Mouse (Mus musculus) natural killer cell, adult 2 months (primary cell): ENCODE results near the gene Cmya5.
"Not testable (repeated sequence)": the region's sequence is repeated elsewhere in the genome, so short reads cannot be mapped to it uniquely, and the experiment has no call there.

ENCODE experiments used
- DNase-seq, 2 experiments: peaks; one replicate each; pipeline ENCODE4 v3.0.0; 2022; ENCODE audit warnings: low spot score in 2 of 2

Cmya5 gene

GRCm38 (mm10) chr13:93122321-93122720 is 22.2 kb downstream of the Cmya5 start:
- DNase-seq, result no peak

- DNase-seq, result no peak
These were observed 27.3 kb downstream of the Cmya5 start for GRCm38 (mm10) chr13:93117241-93117640.

- DNase-seq, result no peak
These were observed 42.0 kb downstream of the Cmya5 start for GRCm38 (mm10) chr13:93102340-93103090.

DNA sequence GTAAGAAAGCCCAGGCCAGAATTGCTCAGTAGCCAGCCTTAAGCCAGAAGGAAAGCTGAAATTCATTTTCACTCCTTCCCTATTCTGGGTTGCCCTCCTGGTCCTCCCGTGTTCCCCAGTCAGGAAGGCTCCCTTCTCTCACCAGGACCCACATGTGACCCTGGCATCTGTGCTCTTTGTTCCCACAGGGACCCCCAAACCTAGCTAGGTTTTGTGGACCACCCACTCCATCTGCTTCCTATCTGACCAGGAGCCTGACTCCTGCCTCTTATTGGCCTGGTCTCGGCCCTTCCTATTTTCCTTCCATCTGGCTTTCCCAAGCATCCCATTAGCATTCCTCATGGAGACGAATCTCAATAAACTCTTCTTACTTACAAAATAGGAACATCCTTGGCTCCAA is 45.9 kb downstream of the Cmya5 start:
- DNase-seq, result no peak

GRCm38 (mm10) chr13:93096643-93097042 is 47.9 kb downstream of the Cmya5 start:
- no peak for DNase-seq

GRCm38 (mm10) chr13:93095097-93095791 is 49.3 kb downstream of the Cmya5 start:
- DNase-seq, result no peak

GRCm38 (mm10) chr13:93094204-93094935 is 50.2 kb downstream of the Cmya5 start:
- peak; percentile 69 for DNase-seq

GRCm38 (mm10) chr13:93093697-93094096 is 50.8 kb downstream of the Cmya5 start:
- DNase-seq, result peak; percentile 57 to 74

GRCm38 (mm10) chr13:93092916-93093429 is 51.6 kb downstream of the Cmya5 start:
- no peak for DNase-seq

- DNase-seq, result no peak
These were observed 52.6 kb downstream of the Cmya5 start for GRCm38 (mm10) chr13:93091866-93092455.

DNA sequence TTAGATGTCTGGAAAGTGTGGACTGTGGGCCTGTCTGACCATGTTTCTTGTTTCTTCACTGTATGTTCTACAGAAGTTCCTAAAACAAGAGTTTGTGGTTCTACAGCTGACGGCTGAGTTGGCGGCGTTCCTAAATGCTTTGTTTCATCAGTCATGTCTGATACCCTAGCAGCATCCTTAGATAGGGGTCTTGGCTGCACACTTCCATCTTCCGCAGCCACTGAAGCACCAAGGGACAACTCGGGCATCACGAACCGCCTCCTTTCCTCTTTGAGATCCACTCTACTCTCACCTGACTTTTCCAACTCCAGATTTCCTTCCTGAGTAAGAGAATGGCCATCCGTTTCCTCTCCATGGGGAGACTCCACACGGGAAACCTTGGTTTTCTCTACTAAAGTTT is 53.3 kb downstream of the Cmya5 start:
- no peak for DNase-seq

DNA sequence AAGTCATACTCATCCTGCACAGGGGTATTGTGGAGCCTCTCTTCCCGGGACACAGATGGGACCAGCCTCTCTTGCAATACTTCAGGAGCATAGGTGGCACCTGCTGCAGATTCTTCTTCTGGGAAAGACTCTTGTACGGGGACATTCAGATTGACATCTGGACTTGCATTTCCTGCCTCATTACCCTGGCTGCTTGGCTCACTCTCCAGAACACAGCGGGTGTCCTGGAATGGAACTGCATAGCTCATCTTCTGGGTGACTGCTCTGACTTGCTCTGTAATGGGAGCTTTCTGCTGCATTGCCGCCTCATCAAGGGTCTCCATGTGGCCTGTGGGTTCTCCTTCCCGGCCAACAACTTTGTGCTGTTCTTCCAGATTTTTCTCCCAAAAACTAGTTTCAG is 55.0 kb downstream of the Cmya5 start:
- no peak for DNase-seq

GRCm38 (mm10) chr13:93085711-93086110 is 58.8 kb downstream of the Cmya5 start:
- DNase-seq, result no peak

DNA sequence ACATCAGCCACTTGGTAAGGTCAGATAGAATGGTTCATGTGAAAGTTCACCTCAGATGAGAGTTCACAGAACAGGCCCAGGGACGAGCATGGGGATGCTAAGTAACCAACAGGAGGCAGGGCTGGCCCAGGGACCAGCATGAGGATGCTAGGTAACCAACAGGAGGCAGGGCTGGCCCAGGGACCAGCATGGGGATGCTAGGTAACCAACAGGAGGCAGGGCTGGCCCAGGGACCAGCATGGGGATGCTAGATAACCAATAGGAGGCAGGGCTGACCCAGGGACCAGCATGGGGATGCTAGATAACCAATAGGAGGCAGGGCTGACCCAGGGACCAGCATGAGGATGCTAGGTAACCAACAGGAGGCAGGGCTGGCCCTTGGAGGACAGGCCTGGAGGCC is 62.2 kb downstream of the Cmya5 start:
- DNase-seq, result not testable (repeated sequence)

- DNase-seq, result no peak
These were observed 63.7 kb downstream of the Cmya5 start for GRCm38 (mm10) chr13:93080859-93081258.

- no peak for DNase-seq
These were observed 70.3 kb downstream of the Cmya5 start for GRCm38 (mm10) chr13:93074147-93074641.

DNA sequence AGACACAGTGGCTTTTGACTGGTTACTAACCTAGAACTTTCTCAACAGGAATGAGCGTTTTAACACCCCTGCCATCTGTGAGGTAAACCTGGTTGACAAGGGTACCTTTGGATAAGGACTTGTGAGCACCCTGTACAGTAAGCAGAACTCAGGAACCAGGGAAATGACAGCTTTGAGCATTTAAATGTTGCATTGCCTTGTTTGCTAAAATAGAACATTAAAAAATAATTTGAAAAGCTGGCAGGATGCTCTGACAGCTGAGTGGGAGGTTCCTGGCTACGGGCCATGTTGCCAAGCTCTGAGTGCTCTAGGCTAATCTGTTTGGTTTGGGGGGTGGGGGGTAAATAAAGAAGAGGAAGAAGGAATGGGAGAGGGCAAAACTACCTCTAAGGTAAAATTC is 70.9 kb downstream of the Cmya5 start:
- DNase-seq, result no peak

GRCm38 (mm10) chr13:93072871-93073411 is 71.6 kb downstream of the Cmya5 start:
- peak in 1 of 2 experiments; percentile 18 for DNase-seq

DNA sequence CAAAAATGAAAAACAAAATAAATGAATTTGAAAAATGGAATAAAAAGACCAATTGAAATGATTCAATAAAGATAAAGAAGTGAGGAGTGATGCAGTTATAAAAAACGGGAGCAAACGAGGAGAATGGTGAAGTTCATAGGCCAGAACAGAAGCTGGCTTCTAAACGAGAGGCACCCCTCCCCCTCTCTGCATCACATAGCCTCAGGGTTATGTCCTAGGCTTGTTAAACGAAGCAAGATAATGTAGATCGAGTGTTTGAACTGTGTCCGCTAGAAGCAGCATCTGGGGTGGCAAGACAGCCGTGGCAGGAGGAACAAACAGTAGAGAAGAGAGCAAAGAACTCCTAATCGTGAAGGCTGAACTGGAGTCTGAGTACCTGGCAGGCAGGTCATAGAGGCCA is 74.1 kb downstream of the Cmya5 start:
- DNase-seq, result no peak

DNA sequence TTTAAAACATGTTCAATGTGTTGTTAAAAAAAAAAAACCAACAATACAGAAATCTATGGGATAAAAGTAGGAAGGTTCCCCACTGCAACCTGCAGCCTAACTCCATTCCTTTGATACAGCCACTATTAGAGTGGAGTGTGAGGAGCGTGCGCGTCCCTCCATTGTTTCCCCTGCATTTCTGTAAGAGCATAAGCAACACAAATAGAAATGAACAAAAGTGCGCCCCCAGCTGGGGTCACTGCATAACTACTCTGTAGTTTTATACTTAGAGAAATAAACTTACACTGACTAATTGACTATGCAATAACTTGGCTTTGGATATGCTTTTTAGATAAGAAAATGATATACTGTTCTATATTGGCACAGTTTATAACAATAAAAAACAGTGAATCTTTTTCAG is 75.0 kb downstream of the Cmya5 start:
- DNase-seq, result no peak

- DNase-seq, result no peak
These were observed 76.2 kb downstream of the Cmya5 start for GRCm38 (mm10) chr13:93068353-93068752.
